Mouse (Mus musculus): ENCODE data around the gene Mfsd4b3. TPM values are rescaled to one million over a fixed set of nuclear protein-coding genes. Genes with fewer than 3 reads are reported as not detected.
"Not testable (repeated sequence)": the region's sequence is repeated elsewhere in the genome, so short reads cannot be mapped to it uniquely, and the experiment has no call there.

The Mfsd4b3 gene
- polyA plus RNA-seq, 1 experiment from 2014 or later, result not detected

- Histone ChIP-seq H3K27me3 (ENCODE audit: control insufficient read depth, insufficient read depth, low read length) (no peaks in the 10 kb centered on the region; the same call in none of the 2 replicates), H3K9ac (replicated peaks; ENCODE audit: low read length) (no peak overlapping the region), H3K27ac (replicated peaks; ENCODE audit: low read depth, low read length) (no peak overlapping the region), H3K4me2 (ENCODE audit: low read length) (no peak overlapping the region), H3K9me3 (ENCODE audit: control insufficient read depth, low read length) (no peaks in the 10 kb centered on the region), H3K4me3 (replicated peaks; ENCODE audit: low read depth, low read length) (no peak overlapping the region), H3K36me3 (ENCODE audit: control insufficient read depth, insufficient read depth, low read length) (no peaks in the 10 kb centered on the region), H3K4me1 (ENCODE audit: control insufficient read depth, insufficient read depth, low read length) (0 out of 2 replicates have a peak, but pooled peaks cover 4% of the 10 kb centered on the region)
- ATAC-seq (ENCODE audit: low FRiP score, low TSS enrichment) (no peak), DNase-seq (no peak)
- WGBS, result 84% methylated on average over 2 of the region's 2 CpGs
These were observed 4.8 kb downstream of the Mfsd4b3 start for GRCm38 (mm10) chr10:39955163-39955562.

GRCm38 (mm10) chr10:39949377-39949954 is 10.5 kb downstream of the Mfsd4b3 start:
- Histone ChIP-seq H3K4me1 (ENCODE audit: control insufficient read depth, insufficient read depth, low read length) (no peaks in the 10 kb centered on the region), H3K4me3 (replicated peaks; ENCODE audit: low read depth, low read length) (no peak overlapping the region), H3K27ac (replicated peaks; ENCODE audit: low read depth, low read length) (no peak overlapping the region), H3K9me3 (ENCODE audit: control insufficient read depth, low read length) (no peaks in the 10 kb centered on the region), H3K4me2 (ENCODE audit: low read length) (no peak overlapping the region), H3K9ac (replicated peaks; ENCODE audit: low read length) (no peak overlapping the region), H3K36me3 (ENCODE audit: control insufficient read depth, insufficient read depth, low read length) (no peaks in the 10 kb centered on the region), H3K27me3 (ENCODE audit: control insufficient read depth, insufficient read depth, low read length) (no peaks in the 10 kb centered on the region; the same call in 1 of the 2 replicates)
- WGBS, result 30% methylated on average over 2 of the region's 2 CpGs
- DNase-seq (no peak), ATAC-seq (ENCODE audit: low FRiP score, low TSS enrichment) (no peak)

DNA sequence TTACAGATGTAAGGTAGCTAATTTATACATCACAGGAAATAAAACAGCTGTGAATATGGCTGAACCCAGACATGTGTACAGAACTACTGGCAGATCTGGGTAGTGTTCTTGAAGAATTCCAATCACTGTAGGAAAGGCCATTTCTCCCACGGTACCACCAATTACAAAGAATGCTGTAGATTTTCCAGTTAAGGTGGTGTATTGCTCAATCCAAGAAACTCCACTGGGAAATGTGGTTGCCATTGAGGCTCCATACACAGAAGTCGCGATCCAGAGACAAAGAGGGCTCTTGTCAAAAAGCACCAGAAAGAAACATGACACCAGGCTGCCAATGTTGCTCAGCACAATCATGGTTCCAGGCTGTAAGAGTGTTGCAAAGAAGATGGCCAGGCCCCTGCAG is 12.8 kb downstream of the Mfsd4b3 start:
- ATAC-seq (ENCODE audit: low FRiP score, low TSS enrichment); H3K9me3 ChIP-seq (ENCODE audit: control insufficient read depth, low read length); H3K4me1 ChIP-seq (ENCODE audit: control insufficient read depth, insufficient read depth, low read length); H3K9ac ChIP-seq (replicated peaks; ENCODE audit: low read length); H3K27ac ChIP-seq (replicated peaks; ENCODE audit: low read depth, low read length); H3K36me3 ChIP-seq (ENCODE audit: control insufficient read depth, insufficient read depth, low read length); H3K4me3 ChIP-seq (replicated peaks; ENCODE audit: low read depth, low read length); H3K27me3 ChIP-seq (ENCODE audit: control insufficient read depth, insufficient read depth, low read length); DNase-seq; H3K4me2 ChIP-seq (ENCODE audit: low read length): not testable (repeated sequence)
- 81% methylated on average over 3 of the region's 3 CpGs for WGBS

GRCm38 (mm10) chr10:39936553-39936952 is 23.4 kb downstream of the Mfsd4b3 start:
- 86% methylated on average over 7 of the region's 7 CpGs for WGBS
- Histone ChIP-seq H3K9me3 (ENCODE audit: control insufficient read depth, low read length) (no peaks in the 10 kb centered on the region), H3K27me3 (ENCODE audit: control insufficient read depth, insufficient read depth, low read length) (no peaks in the 10 kb centered on the region), H3K4me3 (replicated peaks; ENCODE audit: low read depth, low read length) (no peak overlapping the region), H3K36me3 (ENCODE audit: control insufficient read depth, insufficient read depth, low read length) (no peaks in the 10 kb centered on the region), H3K9ac (replicated peaks; ENCODE audit: low read length) (no peak overlapping the region), H3K4me2 (ENCODE audit: low read length) (no peak overlapping the region), H3K4me1 (ENCODE audit: control insufficient read depth, insufficient read depth, low read length) (no peaks in the 10 kb centered on the region), H3K27ac (replicated peaks; ENCODE audit: low read depth, low read length) (no peak overlapping the region)
- DNase-seq (no peak), ATAC-seq (ENCODE audit: low FRiP score, low TSS enrichment) (no peak)

DNA sequence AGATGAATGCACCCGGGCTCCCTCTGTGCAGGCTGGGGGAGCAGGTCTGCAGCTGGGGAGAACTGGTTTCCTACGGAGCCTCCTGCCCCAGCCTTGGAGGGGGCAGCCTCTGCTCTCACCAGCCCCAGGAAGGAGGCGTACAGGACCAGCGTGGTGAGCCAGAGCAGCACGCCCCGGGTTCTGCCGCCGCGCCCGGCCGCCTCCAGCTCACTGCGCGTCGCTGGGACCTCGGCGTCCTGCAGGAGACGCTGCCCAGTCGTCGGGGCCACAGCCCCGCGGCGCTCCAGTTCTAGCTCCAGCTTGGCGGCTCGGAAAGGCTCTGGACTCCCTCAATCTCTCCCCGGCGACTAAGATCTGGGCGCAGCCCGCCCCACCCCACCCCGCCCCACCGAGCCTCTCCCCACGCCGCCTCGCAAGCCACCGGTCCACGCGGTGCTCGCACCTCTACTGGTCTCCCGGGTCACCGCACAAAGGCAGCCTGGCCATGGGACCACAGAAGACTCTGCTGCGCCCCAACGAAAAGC is 33.3 kb downstream of the Mfsd4b3 start, which contains the start of gene Mfsd4b2:
Gene Mfsd4b2 (minus strand): TSS at position 308 of the 524 bp plus-strand sequence.
- WGBS, result 2% methylated on average over 40 of the region's 41 CpGs
- H3K4me1 ChIP-seq (ENCODE audit: control insufficient read depth, insufficient read depth, low read length), result 0 out of 2 replicates have a peak, but pooled peaks cover 3% of the 10 kb centered on the region
- peak within 1 kb of the TSS; percentile 40 for H3K4me3 ChIP-seq (replicated peaks; ENCODE audit: low read depth, low read length)
- peaks cover 18% of the 10 kb centered on the region for H3K27me3 ChIP-seq (ENCODE audit: control insufficient read depth, insufficient read depth, low read length)
- no peak within 1 kb of the TSS for H3K27ac ChIP-seq (replicated peaks; ENCODE audit: low read depth, low read length)
- peak; percentile 62 for DNase-seq
- H3K36me3 ChIP-seq (ENCODE audit: control insufficient read depth, insufficient read depth, low read length), result no peaks in the 10 kb centered on the region
- H3K9ac ChIP-seq (replicated peaks; ENCODE audit: low read length), result peak within 1 kb of the TSS; percentile 48
- ATAC-seq (ENCODE audit: low FRiP score, low TSS enrichment), result no peak
- peak within 1 kb of the TSS; percentile 79 for H3K4me2 ChIP-seq (ENCODE audit: low read length)
- H3K9me3 ChIP-seq (ENCODE audit: control insufficient read depth, low read length), result no peaks in the 10 kb centered on the region

DNA sequence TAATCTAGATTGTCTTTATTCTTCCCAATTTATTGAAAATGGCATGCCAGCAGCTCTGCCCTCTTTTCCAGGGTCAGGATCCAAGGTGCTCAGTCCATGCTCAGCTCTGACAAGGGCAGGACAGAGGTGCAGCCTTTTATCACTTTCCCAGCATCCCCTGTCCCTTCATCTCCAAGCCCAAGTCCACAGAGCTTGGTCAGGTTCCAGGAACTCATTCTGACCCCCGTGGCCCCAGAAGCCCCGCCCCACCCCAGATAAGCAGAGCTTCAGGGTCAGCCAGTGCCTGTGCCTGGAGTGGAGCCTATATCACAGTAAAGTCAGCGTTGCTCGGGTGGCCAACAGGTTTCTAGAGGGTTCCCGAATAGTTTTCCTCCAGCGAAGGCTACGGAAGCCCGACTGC is 35.4 kb downstream of the Mfsd4b3 start:
- not testable (repeated sequence) for H3K9ac ChIP-seq (replicated peaks; ENCODE audit: low read length); ATAC-seq (ENCODE audit: low FRiP score, low TSS enrichment); H3K27ac ChIP-seq (replicated peaks; ENCODE audit: low read depth, low read length); DNase-seq; H3K4me1 ChIP-seq (ENCODE audit: control insufficient read depth, insufficient read depth, low read length); H3K9me3 ChIP-seq (ENCODE audit: control insufficient read depth, low read length); H3K4me2 ChIP-seq (ENCODE audit: low read length); H3K36me3 ChIP-seq (ENCODE audit: control insufficient read depth, insufficient read depth, low read length); H3K4me3 ChIP-seq (replicated peaks; ENCODE audit: low read depth, low read length)
- 81% methylated on average over 8 of the region's 8 CpGs for WGBS
- peaks cover 18% of the 10 kb centered on the region for H3K27me3 ChIP-seq (ENCODE audit: control insufficient read depth, insufficient read depth, low read length)

DNA sequence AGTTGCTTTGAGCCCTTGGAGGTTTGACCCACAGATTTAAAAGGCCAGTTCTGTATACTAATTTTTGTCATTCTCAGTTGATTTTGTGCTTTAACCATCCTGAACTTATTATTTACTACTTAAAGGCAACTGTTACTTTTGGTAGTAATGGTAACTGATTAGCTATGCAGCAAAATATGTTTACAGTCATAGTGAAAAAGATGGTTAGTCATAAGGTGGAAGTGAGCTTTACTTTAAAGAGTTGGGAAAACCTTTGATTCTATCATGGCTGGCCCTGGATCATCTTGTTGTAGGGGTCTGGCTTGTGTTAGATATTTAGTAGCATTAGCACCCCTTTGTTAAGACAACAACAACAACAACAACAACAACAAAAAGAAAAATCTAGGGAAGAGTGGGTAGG is 47.3 kb downstream of the Mfsd4b3 start:
- Histone ChIP-seq H3K9me3 (ENCODE audit: control insufficient read depth, low read length) (no peaks in the 10 kb centered on the region), H3K4me3 (replicated peaks; ENCODE audit: low read depth, low read length) (no peak overlapping the region), H3K27ac (replicated peaks; ENCODE audit: low read depth, low read length) (no peak overlapping the region), H3K4me2 (ENCODE audit: low read length) (no peak overlapping the region), H3K9ac (replicated peaks; ENCODE audit: low read length) (no peak overlapping the region), H3K27me3 (ENCODE audit: control insufficient read depth, insufficient read depth, low read length) (no peaks in the 10 kb centered on the region), H3K4me1 (ENCODE audit: control insufficient read depth, insufficient read depth, low read length) (no peaks in the 10 kb centered on the region), H3K36me3 (ENCODE audit: control insufficient read depth, insufficient read depth, low read length) (no peaks in the 10 kb centered on the region)
- no peak for ATAC-seq (ENCODE audit: low FRiP score, low TSS enrichment)
- no peak for DNase-seq

GRCm38 (mm10) chr10:39908768-39909441 is 51.0 kb downstream of the Mfsd4b3 start:
- no peak for DNase-seq
- Histone ChIP-seq H3K27ac (replicated peaks; ENCODE audit: low read depth, low read length) (no peak overlapping the region), H3K27me3 (ENCODE audit: control insufficient read depth, insufficient read depth, low read length) (no peaks in the 10 kb centered on the region), H3K4me1 (ENCODE audit: control insufficient read depth, insufficient read depth, low read length) (no peaks in the 10 kb centered on the region), H3K9ac (replicated peaks; ENCODE audit: low read length) (no peak overlapping the region), H3K4me2 (ENCODE audit: low read length) (no peak overlapping the region), H3K4me3 (replicated peaks; ENCODE audit: low read depth, low read length) (no peak overlapping the region), H3K36me3 (ENCODE audit: control insufficient read depth, insufficient read depth, low read length) (no peaks in the 10 kb centered on the region), H3K9me3 (ENCODE audit: control insufficient read depth, low read length) (no peaks in the 10 kb centered on the region)
- no peak for ATAC-seq (ENCODE audit: low FRiP score, low TSS enrichment)
- WGBS, result 83% methylated on average over 13 of the region's 13 CpGs
